Mouse (Mus musculus) limb, embryonic 12.5 days (tissue): ENCODE measurements around the gene Fcrla. TPM values are rescaled to one million over a fixed set of nuclear protein-coding genes. Genes with fewer than 3 reads are reported as not detected.
"Not testable (repeated sequence)": the region's sequence is repeated elsewhere in the genome, so short reads cannot be mapped to it uniquely, and the experiment has no call there.

Source experiments
- ATAC-seq: fragments of 200-750 bp; cut with Nextera tagmentation; 2 replicates; pipeline ENCODE4 v1.8.0; 2017; ENCODE audit warnings: low read depth, moderate TSS enrichment; ENCODE audit not compliant: insufficient number of reproducible peaks, insufficient read depth, low FRiP score, low TSS enrichment
- H3K27ac ChIP-seq: fragments of 300-500 bp; sonication (generic); 2 replicates; pipeline ENCODE4 v1.5.1; 2016; ENCODE audit warnings: mild to moderate bottlenecking, moderate library complexity
- H3K27me3 ChIP-seq: fragments of 300-500 bp; sonication (generic); 2 replicates; pipeline ENCODE4 v1.6.1; 2016; ENCODE audit warnings: mild to moderate bottlenecking, moderate library complexity
- H3K36me3 ChIP-seq: fragments of 300-500 bp; sonication (generic); 2 replicates; pipeline ENCODE4 v1.6.1; 2016; ENCODE audit warnings: mild to moderate bottlenecking, moderate library complexity
- H3K4me1 ChIP-seq: fragments of 300-500 bp; sonication (generic); replicated peaks from 2 replicates; pipeline ENCODE4 v1.6.1; 2016
- H3K4me2 ChIP-seq: fragments of 300-500 bp; sonication (generic); 2 replicates; pipeline ENCODE4 v1.6.1; 2016; ENCODE audit warnings: mild to moderate bottlenecking, moderate library complexity
- H3K4me3 ChIP-seq: fragments of 300-500 bp; sonication (generic); replicated peaks from 2 replicates; pipeline ENCODE4 v1.5.1; 2016; ENCODE audit warnings: mild to moderate bottlenecking
- H3K9ac ChIP-seq: fragments of 300-500 bp; sonication (generic); replicated peaks from 2 replicates; pipeline ENCODE4 v1.6.1; 2016; ENCODE audit warnings: mild to moderate bottlenecking, moderate library complexity
- H3K9me3 ChIP-seq: fragments of 300-500 bp; sonication (generic); 2 replicates; pipeline ENCODE4 v1.6.1; 2016; ENCODE audit warnings: mild to moderate bottlenecking, moderate library complexity
- WGBS: fragments of 180-500 bp; shearing (Covaris S2); methylation state at CpG from one replicate; pipeline ENCODE4 v1.1.7; 2016; 5-methylcytosine and 5-hydroxymethylcytosine counted together
- polyA plus RNA-seq: library from polyadenylated mRNA; unstranded; fragments of >200 nt; fragmentation: Nextera tagmentation; extraction: Ambion mirVana; gene quantifications from 2 replicates; pipeline ENCODE4 v1.2.1, GENCODE M21; 2016

Fcrla gene
- polyA plus RNA-seq, result not detected in 2 replicates

DNA sequence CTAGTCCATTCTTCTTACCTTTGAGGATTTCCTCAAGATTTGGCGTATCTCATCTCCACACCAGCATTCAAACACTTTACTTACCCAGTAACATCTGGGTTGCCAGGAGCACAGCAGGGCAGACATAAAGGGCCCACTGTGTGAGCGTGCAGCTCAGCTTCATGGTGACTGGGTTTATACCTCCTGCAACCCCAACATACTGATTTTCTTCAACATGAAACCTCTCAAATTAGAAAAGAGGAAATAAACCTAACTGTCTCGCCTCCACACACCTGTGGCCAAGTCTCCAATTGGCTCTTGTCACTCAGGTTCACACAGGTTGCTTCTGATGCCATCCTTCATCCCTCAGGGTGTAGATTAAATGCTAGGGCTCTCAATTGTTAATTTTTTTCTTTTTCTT lies at the start of gene Fcrla:
Fcrla (minus strand) TSS at position 206 of the 400 bp plus-strand sequence.
- Histone ChIP-seq H3K36me3 (no peaks in the 10 kb centered on the region), H3K4me3 (no peak within 1 kb of the TSS), H3K27ac (no peak within 1 kb of the TSS), H3K9ac (no peak within 1 kb of the TSS), H3K27me3 (0 out of 2 replicates have a peak, but pooled peaks cover 3% of the 10 kb centered on the region), H3K9me3 (no peaks in the 10 kb centered on the region), H3K4me1 (no peaks in the 10 kb centered on the region), H3K4me2 (no peak within 1 kb of the TSS)
- WGBS, result 77% methylated on average over 3 of the region's 3 CpGs
- ATAC-seq, result no peak

DNA sequence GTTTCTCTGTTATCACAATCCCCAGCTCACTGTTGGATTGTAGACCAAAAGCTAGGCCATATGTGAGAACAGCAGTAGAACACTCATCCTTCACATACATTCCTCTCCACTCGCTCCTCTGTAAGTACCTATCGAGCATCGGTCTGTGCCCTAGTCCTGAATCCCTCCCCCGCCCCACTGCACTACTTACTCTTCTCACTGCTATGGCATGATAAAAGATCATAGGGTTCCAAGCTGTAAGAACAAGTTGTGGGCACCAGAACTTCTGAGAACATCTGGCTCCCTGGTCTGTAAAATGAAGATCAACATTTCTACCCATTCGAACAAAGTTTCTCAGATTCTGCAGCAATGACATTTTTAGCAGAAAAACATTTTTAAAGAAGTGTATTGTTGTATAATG lies 49.1 kb upstream of the Fcrla start, which contains the start of gene Fcgr2b:
Fcgr2b (minus strand) TSS at position 101 of the 400 bp plus-strand sequence.
- Histone ChIP-seq H3K9ac (no peak within 1 kb of the TSS; the same call in 1 of the 2 replicates), H3K9me3 (no peaks in the 10 kb centered on the region), H3K36me3 (no peaks in the 10 kb centered on the region), H3K27me3 (no peaks in the 10 kb centered on the region), H3K4me2 (no peak within 1 kb of the TSS), H3K27ac (no peak within 1 kb of the TSS), H3K4me1 (no peaks in the 10 kb centered on the region), H3K4me3 (no peak within 1 kb of the TSS)
- no peak for ATAC-seq
- WGBS, result 90% methylated on average over 5 of the region's 5 CpGs

DNA sequence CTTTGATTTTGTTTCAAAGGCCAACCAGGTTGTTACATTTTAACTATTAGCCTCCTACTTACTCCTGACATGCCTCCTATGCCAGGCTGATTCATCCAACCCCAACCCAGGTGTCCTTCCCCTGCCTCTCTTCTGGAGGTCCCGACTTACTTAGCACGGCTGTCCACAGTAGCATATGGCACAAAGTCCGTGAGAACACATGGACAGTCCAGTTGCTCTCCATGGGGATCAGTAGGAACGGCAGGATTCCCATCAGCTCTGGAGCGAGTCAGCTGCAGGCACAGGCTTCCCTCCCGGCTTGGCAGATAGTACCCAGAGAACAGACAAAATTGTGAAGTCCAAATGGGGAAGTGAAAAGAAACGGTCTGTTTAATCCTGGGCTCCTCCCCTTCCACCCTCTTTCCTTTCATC lies 48.4 kb upstream of the Fcrla start:
- Histone ChIP-seq H3K36me3 (no peaks in the 10 kb centered on the region), H3K4me1 (no peaks in the 10 kb centered on the region), H3K4me2 (no peak overlapping the region), H3K27ac (no peak overlapping the region), H3K9me3 (no peaks in the 10 kb centered on the region), H3K9ac (no peak overlapping the region; the same call in 1 of the 2 replicates), H3K27me3 (no peaks in the 10 kb centered on the region), H3K4me3 (no peak overlapping the region)
- ATAC-seq, result no peak
- 69% methylated on average over 7 of the region's 7 CpGs for WGBS

DNA sequence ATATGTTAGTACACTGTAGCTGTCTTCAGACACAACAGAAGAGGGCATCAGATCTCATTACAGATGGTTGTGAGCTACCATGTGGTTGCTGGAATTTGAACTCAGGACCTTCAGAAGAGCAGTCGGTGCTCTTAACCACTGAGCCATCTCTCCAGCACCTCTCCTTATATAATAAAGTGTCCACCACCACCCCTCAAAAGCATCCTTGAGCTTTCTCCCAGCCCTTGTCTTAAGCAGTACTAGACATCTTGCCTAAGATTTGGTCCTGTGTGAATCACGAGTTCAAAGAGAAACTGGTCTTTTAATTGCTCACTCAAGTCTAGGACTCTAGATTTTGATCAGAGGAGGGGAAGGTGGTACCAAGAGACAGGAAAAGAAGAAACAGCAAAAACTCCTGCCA lies 48.0 kb upstream of the Fcrla start:
- not testable (repeated sequence) for H3K4me3 ChIP-seq, H3K27ac ChIP-seq, ATAC-seq, H3K36me3 ChIP-seq, H3K4me1 ChIP-seq, H3K9ac ChIP-seq, H3K27me3 ChIP-seq, H3K9me3 ChIP-seq, H3K4me2 ChIP-seq
- 71% methylated on average over 2 of the region's 2 CpGs for WGBS

DNA sequence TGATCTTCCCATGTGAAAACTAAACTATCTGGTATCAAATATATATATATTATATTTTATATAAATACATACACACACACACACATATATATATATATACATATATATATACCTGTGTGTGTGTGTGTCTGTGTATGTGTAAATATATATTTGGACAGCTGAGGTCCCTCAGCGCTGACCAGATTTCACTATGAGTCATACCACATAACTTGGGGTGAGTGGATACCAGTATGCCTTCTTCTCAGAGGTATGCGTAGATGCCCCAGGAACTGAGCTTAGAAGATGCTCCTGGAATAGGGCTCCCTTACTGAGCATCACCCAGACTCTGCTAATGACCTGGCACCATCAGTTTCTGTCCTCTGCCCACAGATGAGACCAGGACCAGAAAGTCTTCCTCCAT lies 47.4 kb upstream of the Fcrla start:
- H3K36me3 ChIP-seq, result no peaks in the 10 kb centered on the region
- no peaks in the 10 kb centered on the region for H3K4me1 ChIP-seq
- no peak overlapping the region for H3K9ac ChIP-seq
- H3K27me3 ChIP-seq, result no peaks in the 10 kb centered on the region
- H3K4me3 ChIP-seq, result no peak overlapping the region
- no peak overlapping the region for H3K4me2 ChIP-seq
- no peak for ATAC-seq
- WGBS, result 82% methylated on average over 2 of the region's 2 CpGs
- H3K9me3 ChIP-seq, result no peaks in the 10 kb centered on the region
- no peak overlapping the region for H3K27ac ChIP-seq

DNA sequence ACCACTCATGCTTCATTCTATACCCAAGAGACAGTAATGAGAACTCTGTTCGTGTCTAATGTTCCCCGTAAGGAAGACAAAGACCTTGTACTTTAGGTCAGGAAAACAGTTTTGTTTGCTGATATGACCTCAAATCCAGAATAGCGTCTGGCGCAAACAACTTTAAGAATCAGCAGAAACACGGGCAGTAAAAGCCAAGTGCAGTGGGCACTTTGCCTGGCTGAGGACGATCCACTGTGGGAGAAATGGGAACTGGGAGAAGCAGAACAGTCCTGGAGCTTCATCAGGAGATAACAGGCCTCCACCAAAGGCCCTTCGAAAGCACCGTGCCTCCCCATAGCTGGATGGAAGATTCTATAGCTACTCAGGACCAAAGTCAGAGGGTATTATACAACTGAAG lies 46.8 kb upstream of the Fcrla start:
- Histone ChIP-seq H3K27ac (no peak overlapping the region), H3K9me3 (no peaks in the 10 kb centered on the region), H3K4me2 (no peak overlapping the region), H3K4me1 (no peaks in the 10 kb centered on the region), H3K4me3 (no peak overlapping the region), H3K27me3 (no peaks in the 10 kb centered on the region), H3K36me3 (no peaks in the 10 kb centered on the region), H3K9ac (no peak overlapping the region)
- 87% methylated on average over 8 of the region's 8 CpGs for WGBS
- no peak for ATAC-seq

DNA sequence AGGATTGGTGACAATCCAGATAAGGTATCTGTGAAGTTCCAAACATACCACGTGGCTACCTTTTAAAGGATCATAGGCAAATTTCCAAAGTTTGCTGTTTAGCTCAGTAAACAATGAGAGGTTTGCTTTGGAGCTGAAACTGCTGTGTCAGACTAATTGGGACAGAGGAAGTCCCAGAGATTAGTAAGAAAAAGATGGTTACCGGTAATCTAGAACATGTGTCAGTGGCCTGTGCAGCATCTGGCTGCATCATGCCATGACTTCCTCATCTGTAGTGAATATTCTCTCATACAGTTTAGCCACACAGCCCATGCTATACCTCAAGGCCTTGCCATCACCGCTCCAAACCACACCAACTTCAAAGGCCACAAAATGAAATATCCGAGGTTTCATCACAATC lies 45.6 kb upstream of the Fcrla start:
- Histone ChIP-seq H3K27ac (no peak overlapping the region), H3K9me3 (no peaks in the 10 kb centered on the region), H3K4me3 (no peak overlapping the region), H3K4me2 (no peak overlapping the region), H3K4me1 (no peaks in the 10 kb centered on the region), H3K36me3 (no peaks in the 10 kb centered on the region), H3K9ac (no peak overlapping the region), H3K27me3 (no peaks in the 10 kb centered on the region)
- no peak for ATAC-seq
- WGBS, result 80% methylated on average over 4 of the region's 4 CpGs

DNA sequence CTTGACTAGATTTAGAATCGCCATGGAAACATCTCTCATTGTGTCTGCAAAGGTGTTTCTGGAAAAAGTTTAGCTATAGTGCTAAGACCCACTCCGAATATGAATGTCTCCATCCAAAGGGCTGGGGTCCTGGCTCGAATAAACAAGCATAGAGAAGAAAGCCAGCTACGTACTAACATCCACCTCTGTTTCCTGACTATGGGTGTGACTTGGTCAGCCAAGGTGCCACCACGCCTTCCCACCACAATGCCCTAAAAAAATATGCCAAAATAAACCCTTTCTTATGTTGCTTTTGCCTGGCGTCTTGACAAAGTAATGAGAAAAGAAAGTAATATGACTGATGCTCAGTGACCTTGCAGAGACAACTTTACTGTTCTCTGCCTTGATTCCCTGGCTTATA lies 45.1 kb upstream of the Fcrla start:
- Histone ChIP-seq H3K4me2 (no peak overlapping the region), H3K9me3 (no peaks in the 10 kb centered on the region), H3K36me3 (no peaks in the 10 kb centered on the region), H3K9ac (no peak overlapping the region), H3K27me3 (no peaks in the 10 kb centered on the region), H3K4me3 (no peak overlapping the region), H3K27ac (no peak overlapping the region), H3K4me1 (no peaks in the 10 kb centered on the region)
- 83% methylated on average over 6 of the region's 6 CpGs for WGBS
- no peak for ATAC-seq

DNA sequence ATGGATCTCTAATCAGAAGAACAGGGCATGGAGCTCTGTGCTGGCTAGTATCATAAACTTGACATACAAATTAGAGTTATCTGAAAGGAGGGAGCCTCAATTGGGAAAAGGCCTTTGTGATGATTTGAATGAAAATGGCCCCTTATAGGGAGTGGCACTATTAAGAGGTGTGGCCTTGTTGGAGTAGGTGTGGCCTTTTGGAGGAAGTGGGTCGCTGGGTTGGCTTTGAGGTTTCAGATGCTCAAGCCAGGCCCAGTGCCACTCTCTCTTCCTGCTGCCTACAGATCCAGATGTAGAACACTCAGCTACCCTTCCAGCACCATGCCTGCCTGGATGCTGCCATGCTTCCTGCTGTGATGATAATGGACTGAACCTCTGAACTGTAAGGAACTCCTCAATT lies 41.2 kb upstream of the Fcrla start:
- no peak for ATAC-seq
- Histone ChIP-seq H3K4me3 (no peak overlapping the region), H3K4me1 (no peaks in the 10 kb centered on the region), H3K4me2 (no peak overlapping the region), H3K27me3 (no peaks in the 10 kb centered on the region), H3K36me3 (no peaks in the 10 kb centered on the region), H3K9me3 (no peaks in the 10 kb centered on the region), H3K9ac (no peak overlapping the region), H3K27ac (no peak overlapping the region)
- 58% methylated on average over 1 of the region's 1 CpGs for WGBS

DNA sequence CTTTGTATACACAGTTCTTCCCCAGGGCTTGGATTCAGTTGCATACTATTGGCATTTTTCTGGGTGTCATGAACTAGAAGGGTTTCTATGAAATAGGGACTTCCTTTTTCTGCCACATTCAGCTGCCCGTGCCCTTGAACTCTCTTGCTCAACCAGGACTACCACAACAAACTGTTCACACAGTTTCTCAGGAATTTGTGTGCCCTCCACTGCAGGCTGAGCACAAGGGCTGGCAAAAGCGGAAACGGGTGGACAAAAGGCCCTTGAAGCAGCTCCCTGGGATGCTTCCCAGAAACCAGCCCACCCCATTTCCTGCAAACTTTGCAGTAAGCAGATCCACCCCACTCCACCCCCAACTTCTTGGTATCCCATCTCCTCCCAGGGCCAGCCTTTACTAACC lies 40.2 kb upstream of the Fcrla start:
- no peak overlapping the region for H3K4me3 ChIP-seq
- no peaks in the 10 kb centered on the region for H3K27me3 ChIP-seq
- 79% methylated on average over 3 of the region's 3 CpGs for WGBS
- H3K4me1 ChIP-seq, result no peaks in the 10 kb centered on the region
- no peak overlapping the region for H3K4me2 ChIP-seq
- H3K36me3 ChIP-seq, result no peaks in the 10 kb centered on the region
- H3K9ac ChIP-seq, result no peak overlapping the region
- no peak overlapping the region for H3K27ac ChIP-seq
- no peak for ATAC-seq
- no peaks in the 10 kb centered on the region for H3K9me3 ChIP-seq

DNA sequence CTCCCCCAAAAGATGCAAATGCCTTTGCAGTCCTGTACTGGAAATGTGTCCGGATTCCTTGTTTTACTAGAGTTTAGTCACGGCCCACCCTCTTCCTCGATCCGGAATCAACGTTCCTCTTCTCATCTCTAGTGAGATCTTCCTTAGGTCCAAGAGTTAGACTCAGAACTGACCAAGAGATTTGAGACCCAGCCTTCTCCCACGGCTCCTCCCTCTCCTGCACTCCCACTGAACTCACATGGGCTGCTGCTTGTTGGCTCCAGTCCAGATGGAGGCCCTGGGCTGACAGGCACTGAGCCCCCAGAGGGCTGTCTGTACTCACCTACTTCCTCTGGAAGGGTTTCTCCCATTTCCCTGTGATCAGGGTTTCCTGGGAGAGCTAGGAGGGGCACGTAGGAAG lies 35.7 kb upstream of the Fcrla start:
- H3K27ac ChIP-seq, result no peak overlapping the region
- 78% methylated on average over 7 of the region's 7 CpGs for WGBS
- H3K4me2 ChIP-seq, result no peak overlapping the region
- H3K4me3 ChIP-seq, result no peak overlapping the region
- no peaks in the 10 kb centered on the region for H3K36me3 ChIP-seq
- no peaks in the 10 kb centered on the region for H3K9me3 ChIP-seq
- no peak overlapping the region for H3K9ac ChIP-seq
- H3K27me3 ChIP-seq, result no peaks in the 10 kb centered on the region
- no peaks in the 10 kb centered on the region for H3K4me1 ChIP-seq
- ATAC-seq, result no peak

DNA sequence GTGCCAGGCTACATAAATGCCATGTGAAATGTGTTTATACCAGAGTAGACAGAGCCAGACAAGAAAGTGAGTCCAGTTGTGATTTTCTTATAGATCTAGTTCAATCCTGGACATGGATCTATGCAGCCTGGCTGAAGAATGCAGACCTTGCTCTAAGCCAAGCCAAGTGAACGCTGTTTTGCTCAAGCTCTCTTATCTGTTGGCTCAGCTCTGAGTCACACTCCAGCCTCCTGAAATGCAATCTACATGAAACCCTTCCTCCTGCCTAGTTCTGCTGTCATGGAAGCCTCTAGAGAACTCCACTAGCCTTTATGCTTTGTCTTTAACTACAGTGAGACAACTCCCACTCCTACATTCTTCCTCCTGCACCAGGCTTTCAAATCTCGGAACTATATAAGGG lies 34.9 kb upstream of the Fcrla start:
- Histone ChIP-seq H3K27me3 (no peaks in the 10 kb centered on the region), H3K36me3 (no peaks in the 10 kb centered on the region), H3K9ac (no peak overlapping the region), H3K4me1 (no peaks in the 10 kb centered on the region), H3K9me3 (no peaks in the 10 kb centered on the region), H3K4me3 (no peak overlapping the region), H3K4me2 (no peak overlapping the region), H3K27ac (no peak overlapping the region)
- WGBS, result 77% methylated on average over 2 of the region's 2 CpGs
- ATAC-seq, result no peak
